Mouse (Mus musculus): Measurements from ENCODE around the gene Vasn. TPM values are rescaled to one million over a fixed set of nuclear protein-coding genes. Genes with fewer than 3 reads are reported as not detected.
"Not testable (repeated sequence)": the region's sequence is repeated elsewhere in the genome, so short reads cannot be mapped to it uniquely, and the experiment has no call there.

Vasn gene
- polyA plus RNA-seq, 1 experiment from 2014 or later, result 18.0 TPM

DNA sequence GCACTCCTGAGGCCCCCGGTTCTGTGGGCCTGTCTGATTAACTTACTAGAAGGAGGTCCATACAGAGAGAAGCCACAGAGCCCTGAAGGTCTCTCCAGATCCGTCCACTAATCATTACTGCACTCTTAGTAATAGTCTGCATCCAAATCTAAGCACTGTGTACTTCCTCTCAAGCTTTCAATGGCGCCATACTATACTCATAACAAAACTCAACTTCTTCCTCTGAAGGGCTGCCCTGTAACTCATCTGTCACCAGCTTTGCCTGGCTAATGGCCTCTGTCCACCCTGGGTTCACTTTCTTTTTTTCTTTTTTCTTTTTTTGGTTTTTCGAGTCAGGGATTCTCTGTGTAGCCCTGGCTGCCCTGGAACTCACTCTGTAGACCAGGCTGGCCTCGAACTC is 38.3 kb downstream of the Vasn start:
- Histone ChIP-seq H3K27ac (ENCODE audit: low read length) (no peak overlapping the region), H3K4me2 (replicated peaks; ENCODE audit: low read depth, low read length) (no peak overlapping the region; the same call in 1 of the 2 replicates), H3K4me1 (ENCODE audit: insufficient read depth, low read depth, low read length) (0 out of 2 replicates have a peak, but pooled peaks cover 6% of the 10 kb centered on the region), H3K9me3 (ENCODE audit: low read length) (no peaks in the 10 kb centered on the region), H3K9ac (replicated peaks; ENCODE audit: low read depth) (no peak overlapping the region), H3K27me3 (replicated peaks; ENCODE audit: insufficient read depth, low read length) (no peaks in the 10 kb centered on the region), H3K36me3 (ENCODE audit: insufficient read depth, low read length) (no peaks in the 10 kb centered on the region), H3K4me3 (ENCODE audit: low read depth, low read length) (no peak overlapping the region)
- TF ChIP-seq CTCF (IDR thresholded peaks at IDR 0.05) (no peak), EP300 (IDR thresholded peaks at IDR 0.05) (no peak)
- ATAC-seq (no peak), DNase-seq (ENCODE audit: low spot score) (no peak)
- WGBS, result 70% methylated on average over 5 of the region's 5 CpGs

DNA sequence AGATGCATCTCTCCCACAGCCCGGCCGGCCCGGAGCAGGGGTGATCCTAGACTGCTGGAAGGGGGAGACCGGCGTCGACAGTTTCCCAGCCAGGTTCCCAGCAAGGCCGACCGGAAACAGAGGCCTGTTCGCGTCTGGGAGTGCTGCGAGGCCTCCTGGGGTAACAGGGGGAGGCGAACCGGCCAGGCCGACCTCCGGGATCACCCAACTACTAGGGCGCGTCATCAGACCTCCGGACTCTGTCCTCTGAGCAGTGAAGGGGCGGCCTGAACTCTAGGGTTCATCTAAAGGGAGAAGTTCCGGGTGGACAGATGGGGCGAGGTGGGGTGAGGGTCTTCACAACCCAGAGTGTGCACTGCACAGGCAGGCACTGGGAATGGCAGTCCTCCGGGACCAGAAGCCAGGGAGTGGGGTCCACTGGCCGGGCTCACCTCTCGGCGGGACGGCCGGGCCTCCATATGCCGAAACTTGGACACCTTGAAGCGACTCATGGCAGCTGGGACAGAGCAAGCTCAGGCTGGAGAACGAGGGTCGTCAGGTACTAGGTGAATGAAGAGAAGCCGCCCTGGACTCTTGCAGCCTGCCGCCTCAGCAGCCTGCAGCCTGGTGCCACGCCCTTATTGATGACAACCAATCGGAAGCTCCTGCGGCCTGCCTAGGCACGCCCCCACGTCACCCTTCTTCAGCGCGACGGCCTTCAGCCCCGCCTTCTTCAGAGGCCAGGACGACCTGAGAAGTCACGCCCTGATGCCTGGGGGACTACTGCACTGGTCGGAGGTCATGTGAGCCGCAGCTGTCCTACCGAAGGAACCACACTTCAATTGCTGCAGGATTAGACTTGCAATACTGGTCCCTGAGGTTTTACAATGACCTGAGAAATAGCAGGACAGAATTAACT is 39.6 kb downstream of the Vasn start, which contains the start of gene Coro7:
TSS of gene Coro7 (minus strand) at position 657 of the 898 bp plus-strand sequence.
- Histone ChIP-seq H3K4me1 (ENCODE audit: insufficient read depth, low read depth, low read length) (peaks cover 7% of the 10 kb centered on the region; the same call in 1 of the 2 replicates), H3K27me3 (replicated peaks; ENCODE audit: insufficient read depth, low read length) (no peaks in the 10 kb centered on the region), H3K27ac (ENCODE audit: low read length) (peak within 1 kb of the TSS; percentile 57), H3K36me3 (ENCODE audit: insufficient read depth, low read length) (no peaks in the 10 kb centered on the region), H3K4me3 (ENCODE audit: low read depth, low read length) (peak within 1 kb of the TSS; percentile 65), H3K4me2 (replicated peaks; ENCODE audit: low read depth, low read length) (peak within 1 kb of the TSS; percentile 95), H3K9me3 (ENCODE audit: low read length) (no peaks in the 10 kb centered on the region), H3K9ac (replicated peaks; ENCODE audit: low read depth) (peak within 1 kb of the TSS; percentile 51)
- TF ChIP-seq EP300 (IDR thresholded peaks at IDR 0.05) (no peak), CTCF (IDR thresholded peaks at IDR 0.05) (no peak)
- DNase-seq (ENCODE audit: low spot score), result peak; percentile 98
- WGBS, result under 1% methylated on average over 47 of the region's 47 CpGs
- ATAC-seq, result peak; percentile 92

DNA sequence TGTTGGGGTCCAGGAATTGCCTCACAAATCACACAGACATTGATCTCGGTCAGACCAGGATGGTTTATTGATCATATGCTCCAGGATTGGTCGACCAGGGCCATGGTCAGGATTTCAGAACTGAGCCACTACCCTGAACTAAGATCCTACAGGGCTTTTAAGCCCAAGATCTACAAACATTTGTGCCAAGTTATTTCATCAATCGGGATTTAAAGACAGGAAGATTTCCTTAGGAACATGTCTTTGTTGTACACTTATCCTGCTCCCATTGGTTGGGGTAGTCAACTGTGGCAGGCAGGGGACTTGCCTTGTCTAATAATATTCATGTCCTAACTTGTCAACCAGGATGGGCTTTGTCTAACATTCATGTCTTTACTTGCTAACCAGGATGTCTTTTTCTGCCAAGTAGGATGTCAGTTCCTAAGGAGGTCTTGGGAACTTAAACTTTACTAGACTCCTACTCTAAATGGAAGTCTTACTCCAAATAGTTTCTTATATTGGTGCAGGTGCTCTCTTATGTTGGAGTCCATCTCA is 41.2 kb downstream of the Vasn start:
- not testable (repeated sequence) for H3K36me3 ChIP-seq (ENCODE audit: insufficient read depth, low read length); H3K9me3 ChIP-seq (ENCODE audit: low read length); DNase-seq (ENCODE audit: low spot score); ATAC-seq; H3K4me2 ChIP-seq (replicated peaks; ENCODE audit: low read depth, low read length); H3K4me1 ChIP-seq (ENCODE audit: insufficient read depth, low read depth, low read length); H3K27me3 ChIP-seq (replicated peaks; ENCODE audit: insufficient read depth, low read length); H3K4me3 ChIP-seq (ENCODE audit: low read depth, low read length); H3K27ac ChIP-seq (ENCODE audit: low read length); H3K9ac ChIP-seq (replicated peaks; ENCODE audit: low read depth)
- WGBS, result 72% methylated on average over 3 of the region's 3 CpGs

GRCm38 (mm10) chr16:4682628-4683179 is 43.0 kb downstream of the Vasn start:
- WGBS, result 72% methylated on average over 4 of the region's 4 CpGs
- Histone ChIP-seq H3K27me3 (replicated peaks; ENCODE audit: insufficient read depth, low read length) (no peaks in the 10 kb centered on the region), H3K9ac (replicated peaks; ENCODE audit: low read depth) (no peak overlapping the region), H3K36me3 (ENCODE audit: insufficient read depth, low read length) (no peaks in the 10 kb centered on the region), H3K9me3 (ENCODE audit: low read length) (no peaks in the 10 kb centered on the region), H3K4me2 (replicated peaks; ENCODE audit: low read depth, low read length) (no peak overlapping the region; the same call in 1 of the 2 replicates), H3K4me1 (ENCODE audit: insufficient read depth, low read depth, low read length) (peaks cover 10% of the 10 kb centered on the region; the same call in 1 of the 2 replicates), H3K27ac (ENCODE audit: low read length) (0 out of 2 replicates have a peak overlapping the region, but pooled peaks have one; percentile 65), H3K4me3 (ENCODE audit: low read depth, low read length) (no peak overlapping the region)
- TF ChIP-seq EP300 (IDR thresholded peaks at IDR 0.05), result no peak
- TF ChIP-seq CTCF (IDR thresholded peaks at IDR 0.05), result no peak
- DNase-seq (ENCODE audit: low spot score) (no peak), ATAC-seq (no peak)

DNA sequence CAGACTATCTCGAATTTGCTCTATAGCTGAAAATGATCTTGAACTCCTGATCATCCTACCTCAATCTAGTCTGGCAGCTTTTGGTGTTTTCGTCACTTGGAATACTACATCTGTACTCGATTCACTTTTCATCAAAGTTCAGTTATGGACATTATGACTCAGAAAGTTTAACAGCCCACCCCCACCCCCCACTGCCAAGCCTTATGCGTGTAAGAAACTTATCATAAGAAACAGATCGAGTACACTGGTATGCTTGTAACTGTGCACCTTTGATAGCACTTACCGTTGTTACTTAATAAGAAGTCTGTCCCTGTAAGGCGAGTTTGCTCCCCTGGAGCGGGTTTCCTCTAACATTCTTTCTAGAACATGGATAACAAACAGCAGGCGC is 43.4 kb downstream of the Vasn start:
- H3K27ac ChIP-seq (ENCODE audit: low read length), result peak overlapping the region; percentile 65
- ATAC-seq, result no peak
- no peaks in the 10 kb centered on the region for H3K36me3 ChIP-seq (ENCODE audit: insufficient read depth, low read length)
- H3K4me3 ChIP-seq (ENCODE audit: low read depth, low read length), result peak overlapping the region; percentile 90
- no peak for TF ChIP-seq EP300 (IDR thresholded peaks at IDR 0.05)
- no peak for TF ChIP-seq CTCF (IDR thresholded peaks at IDR 0.05)
- peaks cover 10% of the 10 kb centered on the region; the same call in 1 of the 2 replicates for H3K4me1 ChIP-seq (ENCODE audit: insufficient read depth, low read depth, low read length)
- no peaks in the 10 kb centered on the region for H3K9me3 ChIP-seq (ENCODE audit: low read length)
- no peak for DNase-seq (ENCODE audit: low spot score)
- H3K4me2 ChIP-seq (replicated peaks; ENCODE audit: low read depth, low read length), result peak overlapping the region; percentile 85
- H3K27me3 ChIP-seq (replicated peaks; ENCODE audit: insufficient read depth, low read length), result no peaks in the 10 kb centered on the region
- peak overlapping the region; percentile 1; the same call in 1 of the 2 replicates for H3K9ac ChIP-seq (replicated peaks; ENCODE audit: low read depth)
- WGBS, result 23% methylated on average over 9 of the region's 9 CpGs
